Mouse (Mus musculus) retina, postnatal 1 day (tissue): Measurements from ENCODE around the gene Plagl1.
"Not testable (repeated sequence)": the region's sequence is repeated elsewhere in the genome, so short reads cannot be mapped to it uniquely, and the experiment has no call there.

Experiments
- DNase-seq: peaks from one replicate; pipeline ENCODE4 v3.0.0-alpha.2; 2012

Gene Plagl1

DNA sequence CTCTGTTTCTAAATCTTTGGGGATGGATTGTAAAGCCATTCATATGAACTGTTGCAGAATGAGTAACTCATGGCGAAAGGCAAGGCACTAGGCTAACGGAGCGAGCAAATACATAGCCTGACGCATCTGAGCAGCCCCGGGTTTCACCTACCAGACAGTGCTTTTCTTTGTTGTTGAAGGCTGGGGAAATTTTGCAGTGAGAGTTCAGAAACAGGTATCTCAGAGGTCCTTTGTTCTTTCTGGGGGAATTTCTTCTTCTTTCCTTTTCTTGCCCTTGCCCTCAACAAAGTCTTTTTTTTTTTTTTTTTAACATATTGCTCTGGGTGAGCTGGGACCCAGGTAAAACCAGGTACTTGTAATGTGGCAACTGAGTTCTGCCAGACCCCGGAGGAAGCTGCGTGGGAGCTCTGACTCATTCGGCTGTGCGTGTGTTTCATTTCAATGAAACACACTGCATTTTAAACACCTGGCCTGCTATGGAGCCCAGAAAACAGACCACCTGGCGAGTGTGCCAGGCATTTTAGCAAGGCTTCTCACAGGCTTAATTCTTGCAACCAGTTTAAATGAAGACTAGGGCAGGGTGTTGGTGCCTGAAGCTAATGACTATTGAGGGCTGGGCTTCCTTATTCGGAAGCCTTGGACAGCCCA, at the start of gene Plagl1:
Plagl1 (plus strand) TSS at position 484 of the 648 bp plus-strand sequence.
- no peak for DNase-seq

DNA sequence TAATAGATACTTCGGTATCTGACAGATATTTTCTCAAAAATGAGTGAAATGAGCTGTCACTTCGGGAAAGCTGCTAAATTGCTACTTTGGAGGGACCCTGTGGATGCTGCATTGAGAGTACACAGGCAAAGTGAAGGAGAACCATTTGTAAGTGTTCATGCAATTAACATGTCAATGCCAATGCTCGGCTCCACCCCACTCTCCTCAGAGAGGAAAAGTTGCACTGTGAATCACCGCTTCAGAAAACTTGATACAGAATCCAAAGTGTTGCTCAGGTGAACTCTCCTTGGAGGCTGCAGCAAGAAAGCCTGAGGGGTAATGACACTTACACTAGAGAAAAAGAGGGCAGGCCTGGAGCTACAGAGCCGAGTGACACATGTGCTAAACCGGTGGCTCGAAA, 46.3 kb upstream of the Plagl1 start:
- no peak for DNase-seq

DNA sequence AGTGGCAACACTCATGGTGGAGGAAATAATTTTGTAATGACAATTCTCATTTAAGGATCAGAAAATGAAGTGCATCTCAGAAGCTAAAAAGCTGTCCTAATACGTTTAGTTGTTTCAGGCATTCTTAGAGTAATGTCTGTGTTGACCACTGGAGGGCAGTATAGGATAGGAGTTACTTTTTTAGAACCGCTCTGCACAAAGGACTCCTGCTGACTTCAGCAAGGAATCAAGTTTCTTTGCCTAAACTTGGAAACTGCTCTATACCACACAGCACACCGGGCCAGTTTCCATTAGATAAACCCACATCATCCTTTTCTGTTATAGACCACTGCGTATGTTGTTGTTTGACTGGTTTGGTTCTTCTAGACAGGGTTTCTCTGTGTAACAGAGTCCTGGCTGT, 43.7 kb upstream of the Plagl1 start:
- DNase-seq = peak; percentile 85

DNA sequence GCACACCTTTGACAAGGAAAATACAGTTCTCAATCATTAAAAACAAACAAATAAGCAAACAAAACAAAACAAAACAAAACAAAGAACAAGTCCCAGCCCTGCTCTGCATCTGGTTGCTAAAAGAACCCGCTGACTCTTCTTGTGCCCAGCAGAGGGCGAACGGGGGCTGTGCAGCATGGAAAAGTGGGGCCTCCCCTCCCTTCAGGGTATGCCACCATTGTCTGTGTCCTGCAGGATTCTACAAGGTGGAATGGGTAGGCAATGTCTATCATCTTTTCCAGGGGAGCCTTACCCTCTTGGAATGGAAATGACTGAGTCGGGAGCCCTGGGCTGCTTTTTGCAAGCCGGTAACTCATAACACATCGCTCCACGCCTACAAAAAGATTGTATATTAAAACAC, 41.8 kb upstream of the Plagl1 start:
- peak; percentile 71 for DNase-seq

DNA sequence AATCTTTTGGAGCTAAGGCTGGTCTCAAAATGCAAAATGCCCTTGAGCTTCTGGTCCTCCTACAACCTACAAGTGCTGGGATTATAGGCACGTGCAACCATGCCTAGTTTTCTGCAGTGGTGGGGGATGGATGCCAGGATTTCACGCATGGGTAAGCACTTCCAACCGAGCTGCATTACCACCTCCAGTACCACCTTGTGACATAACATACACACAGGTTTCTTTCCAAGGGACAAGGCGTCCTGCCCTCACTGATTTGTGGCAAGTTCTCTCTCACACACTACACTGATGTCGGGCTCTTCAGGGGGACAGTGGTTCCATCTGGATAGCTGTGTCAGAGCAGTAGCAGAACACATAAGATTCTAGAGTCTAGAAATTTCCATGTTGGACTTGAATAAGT, 41.3 kb upstream of the Plagl1 start:
- no peak for DNase-seq

DNA sequence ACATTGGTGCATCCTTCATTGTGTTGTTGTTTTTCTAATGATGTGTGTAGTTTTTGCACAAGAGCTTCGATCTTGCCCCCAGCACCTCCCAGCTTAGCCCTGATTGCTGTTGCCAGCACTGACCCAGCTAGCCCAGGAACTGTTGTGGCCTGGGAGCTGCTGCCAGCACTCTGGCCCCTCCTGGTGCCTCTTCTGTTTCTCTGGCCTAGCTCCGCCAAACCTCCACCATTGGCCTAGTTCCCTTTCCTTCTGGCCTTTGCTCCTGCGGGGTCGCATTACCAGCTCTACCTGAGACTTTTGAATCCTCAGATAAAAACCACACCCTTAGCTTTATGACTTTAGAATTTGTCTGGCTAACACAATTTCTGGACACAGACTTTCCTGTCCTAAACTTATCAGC, 38.2 kb upstream of the Plagl1 start:
- no peak for DNase-seq

DNA sequence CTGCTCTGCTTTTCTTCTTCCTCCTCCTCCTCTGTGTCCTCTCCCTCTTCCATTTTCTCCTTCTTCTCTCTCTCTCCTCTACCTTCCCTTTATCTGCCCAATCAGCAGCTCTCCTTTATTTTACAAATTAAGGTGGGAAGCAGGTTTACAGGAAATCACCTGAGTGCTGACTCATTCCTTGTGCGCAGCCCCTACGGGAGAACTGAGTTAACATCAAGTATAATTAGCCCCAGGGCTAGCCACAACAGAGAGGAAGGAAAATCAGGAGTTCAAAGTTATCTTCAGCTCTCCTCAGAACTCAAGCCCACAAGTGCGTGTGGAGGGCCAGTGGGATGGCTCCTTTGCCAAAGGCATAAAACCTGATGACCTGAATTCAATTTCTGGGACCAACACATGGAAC, 36.3 kb upstream of the Plagl1 start:
- DNase-seq = not testable (repeated sequence)

DNA sequence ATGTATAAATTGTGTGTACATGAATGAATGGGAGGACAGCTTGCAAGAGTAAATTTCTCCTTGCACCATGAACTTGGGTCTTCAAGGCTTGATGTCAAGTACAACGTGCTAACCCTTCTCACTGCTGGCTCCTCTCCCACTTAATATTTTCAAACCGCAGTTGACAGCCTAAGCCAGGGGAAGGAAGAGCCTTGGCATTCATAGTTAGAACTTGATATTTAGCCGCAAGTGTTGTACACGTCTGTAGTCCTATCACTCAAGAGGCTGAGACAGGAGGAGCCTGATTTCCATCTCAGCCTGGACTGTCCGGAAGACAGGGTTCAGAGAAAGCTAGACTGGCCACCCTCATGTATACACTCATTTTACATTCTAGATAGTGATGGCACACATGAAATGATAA, 32.6 kb upstream of the Plagl1 start:
- no peak for DNase-seq

DNA sequence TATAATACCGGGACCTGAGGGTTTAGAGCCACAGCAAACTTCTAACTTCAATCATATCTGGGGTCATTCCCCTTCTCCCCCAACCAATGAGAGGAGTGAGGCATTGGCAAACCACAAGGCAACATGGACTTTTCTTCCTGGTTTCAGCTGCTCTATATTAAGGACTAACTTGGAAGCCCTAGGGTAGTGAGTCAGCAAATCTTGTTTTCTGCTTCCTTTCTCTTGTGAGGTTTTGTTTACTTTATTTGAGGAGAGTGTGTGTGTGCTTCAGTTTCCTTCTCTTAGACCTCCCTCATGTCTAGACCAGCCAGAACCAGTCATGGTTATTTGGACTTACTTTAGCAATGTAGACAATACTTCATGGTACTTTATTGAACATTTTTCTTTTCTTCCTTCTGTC, 32.1 kb upstream of the Plagl1 start:
- no peak for DNase-seq

DNA sequence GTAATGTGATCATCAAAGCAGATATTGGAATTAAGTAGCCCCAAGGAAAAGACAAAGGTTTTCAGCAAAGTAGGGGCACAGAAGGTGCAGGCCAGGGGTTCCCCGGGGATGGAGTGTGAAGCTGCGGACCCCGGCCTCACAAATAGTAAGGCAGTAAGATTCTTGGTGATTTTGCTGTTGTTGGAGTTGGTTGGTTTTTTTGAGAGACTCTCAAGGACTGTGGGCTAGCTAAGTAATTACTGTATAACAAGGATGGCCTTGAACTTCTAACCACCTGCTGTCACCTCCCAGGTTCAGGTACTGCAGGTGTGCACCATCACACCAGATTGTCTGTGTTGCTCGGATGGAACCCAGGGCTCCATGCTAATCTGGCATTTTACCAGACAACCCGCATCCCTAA, 30.9 kb upstream of the Plagl1 start:
- no peak for DNase-seq

DNA sequence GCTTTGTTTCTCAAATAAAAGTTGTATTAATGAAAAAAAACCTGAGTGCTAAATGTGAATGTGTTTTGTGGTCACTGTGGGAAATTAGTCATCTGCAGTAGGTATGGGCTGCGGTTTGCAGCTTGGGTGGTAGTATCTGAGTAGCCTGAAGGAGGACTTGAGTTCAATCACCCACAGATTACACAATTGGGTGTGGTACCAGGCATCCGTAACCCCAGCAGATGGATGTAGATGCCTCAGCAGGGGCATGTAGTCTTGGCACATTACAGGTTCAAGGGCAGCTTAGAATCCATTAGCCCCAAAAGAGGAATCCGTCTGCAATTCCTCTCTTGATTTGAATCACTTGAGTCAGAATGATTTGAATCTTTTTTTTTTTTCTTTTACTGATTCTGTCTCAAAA, 25.0 kb upstream of the Plagl1 start:
- DNase-seq = no peak

DNA sequence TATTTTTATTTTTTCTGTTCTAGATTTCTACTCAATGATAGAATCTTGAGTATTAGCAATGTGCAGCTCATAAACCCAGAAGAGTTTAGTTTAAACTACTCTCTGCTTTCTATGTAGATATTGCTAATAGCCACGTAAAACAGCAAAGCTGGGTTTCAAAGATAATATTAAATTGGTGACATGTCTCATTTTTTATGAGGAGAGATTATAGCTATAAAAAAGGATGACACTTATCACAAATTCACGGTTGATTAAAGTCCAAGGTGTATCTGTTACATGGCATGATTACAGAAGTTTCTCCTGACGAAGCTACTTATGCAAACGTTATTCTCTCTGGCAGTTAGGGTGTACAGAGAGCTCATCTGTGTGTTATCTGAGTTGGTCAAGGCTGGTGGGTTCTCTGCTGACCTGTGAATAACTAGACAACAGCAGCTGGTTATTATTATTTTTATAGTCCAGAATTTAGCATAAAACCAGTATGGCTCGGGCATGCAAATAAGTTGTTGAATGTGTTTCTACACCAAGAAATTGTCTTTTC, 20.6 kb upstream of the Plagl1 start:
- no peak for DNase-seq

DNA sequence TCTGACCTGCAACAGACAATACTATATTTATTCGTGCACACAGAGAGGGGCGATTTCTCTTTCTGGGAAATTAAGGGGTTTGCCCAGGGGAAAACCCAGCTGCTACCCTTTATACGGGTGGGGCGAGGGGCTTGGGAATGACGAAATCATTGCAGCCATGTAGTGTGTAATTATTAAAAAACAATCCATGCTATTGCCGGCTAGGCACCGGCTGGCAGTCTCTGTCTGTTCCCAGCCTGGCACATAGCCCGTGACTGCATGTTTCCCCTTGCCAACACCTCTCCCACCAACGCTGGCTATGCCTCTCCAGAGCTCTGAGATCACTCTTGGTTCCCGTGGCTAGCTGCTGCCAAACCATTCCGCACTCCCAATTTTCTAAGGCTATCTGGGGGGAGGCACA, 15.6 kb upstream of the Plagl1 start:
- DNase-seq = no peak

DNA sequence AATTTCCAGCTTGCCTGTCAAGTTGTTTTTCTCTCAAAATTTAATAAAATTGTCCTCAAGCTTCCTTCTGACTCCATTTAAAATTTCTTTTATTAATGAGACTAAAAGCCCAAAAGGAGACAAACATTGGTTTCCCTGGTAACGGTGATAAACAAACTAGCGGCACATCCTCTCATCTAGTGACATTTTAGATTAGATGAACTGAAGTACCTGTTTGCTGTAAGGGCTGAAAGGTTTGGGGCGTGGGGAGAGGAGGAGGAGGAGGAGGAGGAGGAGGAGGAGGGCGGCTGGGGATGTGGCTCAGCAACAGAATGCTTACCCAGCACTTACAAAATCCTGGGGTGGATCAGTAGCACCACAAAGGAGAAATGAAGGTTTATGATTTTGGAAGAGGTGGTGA, 12.5 kb upstream of the Plagl1 start:
- no peak for DNase-seq

DNA sequence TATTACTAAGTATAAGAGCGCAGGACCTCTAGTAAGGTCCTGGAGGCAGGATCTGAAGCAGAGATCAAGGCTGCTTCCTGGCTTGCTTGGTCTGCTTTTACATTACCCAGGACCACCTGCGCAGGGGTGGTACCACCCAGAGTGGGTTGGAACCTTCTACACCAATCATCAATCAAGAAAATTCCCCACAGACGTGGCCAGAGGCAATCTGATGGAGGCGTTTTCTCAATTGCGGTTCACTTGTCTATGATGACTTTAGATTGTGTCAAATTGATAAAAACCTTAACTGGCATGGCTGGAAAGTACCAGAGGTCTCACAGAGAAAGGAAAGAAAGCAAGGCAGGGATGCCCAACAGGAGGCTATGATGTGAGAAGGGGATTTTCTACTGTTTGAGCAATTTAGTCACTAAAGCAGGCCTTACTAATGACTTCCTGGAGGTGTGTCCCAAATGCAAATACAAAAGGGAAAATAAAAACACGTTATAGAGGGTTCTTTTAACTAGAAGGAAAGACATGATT, 3.4 kb upstream of the Plagl1 start:
- no peak for DNase-seq

DNA sequence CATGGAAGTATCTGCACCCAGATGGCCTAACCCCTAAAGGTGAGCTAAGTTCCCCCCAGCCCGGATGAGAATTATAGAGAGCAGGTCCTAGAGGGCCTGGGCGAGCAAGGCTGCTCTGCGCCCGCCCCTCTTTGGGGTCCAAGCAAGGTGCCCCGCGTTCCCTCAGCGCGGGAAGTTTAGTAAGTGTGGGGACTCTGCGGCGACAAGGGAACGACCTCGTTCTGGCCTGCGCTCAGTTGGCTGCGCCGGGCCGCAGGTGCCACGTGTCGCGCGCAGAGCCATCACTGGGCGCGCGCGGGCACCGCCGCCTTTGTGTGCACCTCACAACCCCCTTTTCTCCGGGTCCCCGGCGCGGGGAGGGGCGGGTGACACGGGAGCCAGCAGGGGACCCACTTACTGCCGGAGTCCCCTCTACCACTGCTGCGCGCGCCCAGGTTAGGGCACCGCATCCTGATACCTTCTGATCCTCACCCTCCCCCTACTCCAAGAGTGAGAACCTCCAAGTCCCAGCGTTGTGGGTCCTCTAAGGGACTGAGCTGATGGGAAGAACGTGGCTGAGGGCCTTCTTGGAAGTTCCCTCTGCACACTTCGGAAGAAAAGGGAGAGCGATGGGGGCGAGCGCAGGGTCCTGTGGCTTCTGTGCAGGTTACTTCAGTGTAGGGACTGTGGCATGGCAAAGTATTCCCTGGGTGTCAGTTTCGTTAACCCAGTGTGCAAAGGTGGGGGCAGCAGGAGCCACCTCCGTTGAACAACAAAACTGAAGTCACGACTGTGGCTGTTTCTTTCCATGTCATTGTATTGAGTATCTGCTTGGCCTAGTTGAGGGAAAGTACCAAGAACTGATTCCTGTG, 742 bp downstream of the Plagl1 start:
- DNase-seq = peak; percentile 55

DNA sequence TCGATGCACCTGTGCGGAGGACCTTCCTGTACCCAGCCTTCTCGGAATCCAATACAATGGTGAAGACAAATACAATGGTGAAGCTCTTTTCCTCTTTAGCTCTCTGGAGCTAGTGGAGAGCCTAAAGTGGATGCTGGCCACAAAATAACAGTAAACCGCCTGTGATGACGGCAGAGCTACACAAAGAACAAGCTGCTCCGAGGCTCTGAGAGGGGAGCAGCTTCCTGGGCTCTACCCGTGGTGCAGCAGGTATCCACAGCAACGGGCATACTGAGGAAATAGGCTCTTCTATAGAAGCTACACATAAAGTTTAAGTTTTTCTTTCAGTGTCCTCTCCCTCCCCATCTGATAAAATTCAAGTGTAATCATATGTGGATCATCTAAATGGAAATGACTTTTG, 2.1 kb downstream of the Plagl1 start:
- DNase-seq = no peak

DNA sequence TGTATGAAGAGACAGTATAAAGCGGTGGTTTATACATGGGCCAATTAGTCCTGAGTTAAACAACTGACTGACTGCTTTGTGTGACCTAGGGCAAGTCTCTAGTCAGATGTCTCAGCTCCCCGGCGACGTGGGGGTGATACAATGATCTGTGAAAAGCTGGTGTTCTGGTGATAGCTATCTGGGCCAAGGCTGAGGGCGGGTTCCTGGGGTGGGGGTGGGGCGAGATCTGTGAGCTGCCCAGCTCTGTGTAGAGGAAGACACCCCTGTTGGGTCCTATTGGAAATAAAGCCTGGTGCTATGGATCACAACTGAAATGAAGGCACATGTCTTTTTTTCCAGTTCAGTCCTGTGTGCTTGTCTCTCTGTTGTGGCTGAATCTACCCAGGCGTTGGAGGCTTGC, 3.2 kb downstream of the Plagl1 start:
- DNase-seq = no peak

DNA sequence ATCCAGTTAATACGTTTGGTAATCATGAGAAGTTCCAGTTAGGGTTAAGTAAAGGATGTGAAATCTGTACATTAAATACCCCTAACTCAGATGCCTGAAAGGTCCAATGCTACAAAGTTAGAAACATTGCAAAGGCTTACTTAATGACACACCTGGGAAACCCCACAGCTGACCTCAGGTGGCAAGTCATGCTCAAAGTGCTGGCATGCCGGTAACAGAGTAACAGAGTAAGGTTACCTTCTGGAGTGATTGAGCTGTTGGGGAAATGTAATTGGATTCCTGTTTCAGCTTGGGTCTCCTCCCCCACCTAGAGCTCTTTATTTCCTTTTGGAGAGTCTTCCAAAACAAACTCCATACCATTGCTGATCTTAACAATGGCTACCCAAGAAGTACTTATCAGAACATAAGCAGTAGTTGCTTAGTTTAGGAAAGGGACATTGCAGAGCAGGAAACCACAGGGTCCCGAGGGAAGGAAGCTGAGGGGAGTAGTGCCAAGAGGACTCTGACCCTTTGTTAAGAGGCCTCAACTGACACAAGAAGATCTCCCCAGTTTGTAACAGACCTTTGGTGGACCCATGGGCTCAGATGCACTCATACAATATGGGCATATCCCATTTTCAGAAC, 4.9 kb downstream of the Plagl1 start:
- no peak for DNase-seq

DNA sequence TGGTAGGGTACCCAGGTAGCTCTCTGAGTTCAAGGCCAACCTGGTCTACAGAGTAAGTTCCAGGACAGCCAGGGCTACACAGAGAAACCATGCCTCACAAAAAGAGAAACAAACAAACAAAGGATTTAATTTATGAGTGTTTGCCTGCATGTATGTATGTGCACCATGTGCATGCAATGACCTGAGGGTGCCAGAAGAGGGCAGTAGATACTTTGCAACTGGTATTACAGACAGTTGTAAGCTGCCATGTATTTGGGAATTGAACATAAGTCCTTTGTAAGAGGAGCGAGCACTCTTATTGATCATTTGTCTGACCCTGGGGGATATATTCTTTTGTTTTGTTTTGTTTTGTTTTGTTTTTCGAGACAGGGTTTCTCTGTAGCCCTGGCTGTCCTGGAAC, 10.7 kb downstream of the Plagl1 start:
- DNase-seq = no peak

DNA sequence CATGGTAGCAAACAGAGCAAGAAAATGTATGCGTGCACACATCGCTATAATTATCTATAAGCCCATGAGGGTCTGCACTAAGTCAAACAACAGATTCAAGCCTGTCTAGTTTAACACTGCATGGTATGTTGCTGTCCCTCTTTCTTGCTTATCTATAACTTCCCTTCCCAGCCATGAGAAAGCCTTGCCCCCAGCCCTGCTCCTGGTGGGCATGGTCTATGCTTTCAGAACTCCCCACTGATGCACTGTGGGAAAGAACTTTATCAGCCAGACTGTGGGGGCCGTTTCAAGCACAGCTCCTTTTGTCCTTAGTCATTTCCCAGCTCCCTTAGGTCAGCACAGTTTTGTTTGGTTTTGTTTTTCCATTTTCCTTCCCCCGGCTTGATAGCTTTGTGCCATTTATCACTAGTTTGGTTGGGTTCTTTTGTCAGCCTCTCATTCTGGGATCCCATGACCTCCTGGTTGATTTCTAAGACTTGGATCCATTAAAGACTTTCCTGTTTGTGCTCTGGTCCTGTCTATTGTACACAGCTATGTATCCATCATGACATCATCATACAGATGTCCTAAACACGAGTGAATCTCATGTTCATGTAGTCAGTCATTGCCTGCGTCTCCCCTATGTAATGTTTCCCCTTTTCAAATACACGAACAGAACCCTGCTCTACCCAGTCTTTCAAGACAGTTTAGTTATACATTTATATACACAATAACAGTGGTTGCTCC, 16.7 kb downstream of the Plagl1 start:
- DNase-seq = no peak

DNA sequence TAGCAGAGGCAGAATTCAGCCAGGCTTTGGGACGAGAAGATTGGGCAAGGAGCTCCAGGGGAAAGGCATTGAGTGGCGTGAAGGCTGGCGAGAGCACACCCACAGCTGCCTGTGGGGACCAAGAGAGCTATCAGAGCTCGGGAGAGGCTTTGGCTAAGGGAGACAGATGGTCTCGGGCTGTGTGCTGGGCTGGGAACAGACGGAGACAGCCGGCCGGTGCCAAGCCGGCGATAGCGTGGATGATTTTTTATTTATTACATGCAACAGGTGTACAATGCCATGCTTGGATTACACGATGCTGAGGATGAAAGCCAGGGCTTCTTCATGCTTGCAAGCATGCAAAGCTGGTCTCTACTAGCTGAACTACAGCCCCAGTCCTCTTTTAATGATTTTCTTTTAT, 22.2 kb downstream of the Plagl1 start:
- DNase-seq = no peak
